Comparison of ENCODE assay signal across 17 mouse cellular contexts in the genomic region with DNA sequence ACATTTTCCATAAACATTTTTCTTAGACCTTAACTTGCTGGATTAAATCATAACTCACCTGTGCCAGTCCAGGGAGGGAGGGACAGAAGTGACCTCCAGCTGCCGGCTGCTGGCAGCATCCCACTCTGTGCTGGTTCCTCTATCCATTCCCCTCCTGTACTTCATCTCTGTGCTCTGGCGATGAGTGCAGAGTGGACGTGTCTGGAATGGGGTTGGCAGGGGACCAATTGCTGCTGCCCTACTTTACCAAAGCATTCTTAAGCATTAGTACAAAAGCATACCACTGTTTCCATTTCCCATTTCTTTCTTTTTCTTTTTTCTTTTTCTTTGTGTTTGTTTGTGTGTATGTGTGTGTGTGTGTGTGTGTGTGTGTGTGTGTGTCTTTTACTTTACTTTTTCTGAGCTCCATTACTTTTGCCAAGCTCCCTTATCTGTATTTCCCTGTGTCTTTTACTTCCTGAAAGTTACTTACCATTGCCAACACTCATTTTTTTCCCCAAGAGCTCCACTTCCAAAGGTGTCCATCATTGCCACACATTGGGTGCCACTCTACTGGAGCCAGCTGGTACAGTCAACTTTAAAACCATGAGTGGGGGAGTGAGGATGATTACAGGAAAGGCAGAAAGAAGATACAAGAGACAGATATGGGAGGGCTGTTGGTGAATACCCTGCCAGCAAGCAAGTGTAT.
A peak's percentile ranks its signal among the peaks of the same experiment; 100 is the strongest.
DNase-seq lines count a peak whose midpoint lies in the region; ATAC-seq and TF ChIP-seq lines count a peak whose summit lies in the region.
"Had no signal": no experiment of that assay in that cellular context is flagged by ENCODE, and none has a peak within 500 bp of the region (broad histone marks: within the 10 kb centered on the region; RNA-seq: fewer than 3 reads in every experiment).

No protein-coding gene starts in this region.

- no peak overlapping the region for H3K4me2 ChIP-seq in lung, embryonic 14.5 days
- no peak overlapping the region for H3K4me2 ChIP-seq in heart, embryonic 13.5 days
- no peak overlapping the region for H3K4me2 ChIP-seq in forebrain, postnatal 0 days (ENCODE audit: low read depth)
- H3K4me2 ChIP-seq: embryonic facial prominence, embryonic 13.5 days; forebrain, embryonic 13.5 days; limb, embryonic 13.5 days; neural tube, embryonic 12.5 days had no signal

- no peak overlapping the region for H3K4me3 ChIP-seq in lung, embryonic 14.5 days (ENCODE audit: low read depth, low read length)
- H3K4me3 ChIP-seq in heart, embryonic 13.5 days: no peak overlapping the region
- H3K4me3 ChIP-seq in gastrocnemius, adult 2 months: no peak overlapping the region
- no peak overlapping the region for H3K4me3 ChIP-seq in forebrain, postnatal 0 days (ENCODE audit: low read depth, low read length)
- H3K4me3 ChIP-seq: embryonic facial prominence, embryonic 13.5 days; forebrain, embryonic 13.5 days; limb, embryonic 13.5 days; neural tube, embryonic 12.5 days had no signal

- intact Hi-C loops in gastrocnemius, adult 2 months (cut with DNase I): no loop called here

- no peak overlapping the region for H3K9ac ChIP-seq in lung, embryonic 14.5 days
- H3K9ac ChIP-seq in heart, embryonic 13.5 days: no peak overlapping the region
- H3K9ac ChIP-seq in forebrain, postnatal 0 days: no peak overlapping the region
- H3K9ac ChIP-seq: embryonic facial prominence, embryonic 13.5 days; forebrain, embryonic 13.5 days; limb, embryonic 13.5 days; liver, postnatal 0 days; neural tube, embryonic 12.5 days had no signal

- WGBS in lung, embryonic 14.5 days: 48% methylated on average over 3 of the region's 3 CpGs
- 15% methylated on average over 3 of the region's 3 CpGs for WGBS in heart, embryonic 13.5 days
- 61% methylated on average over 3 of the region's 3 CpGs for WGBS in forebrain, postnatal 0 days

- no peaks in the 10 kb centered on the region for H3K36me3 ChIP-seq in lung, embryonic 14.5 days (ENCODE audit: insufficient read depth)
- peaks cover 5% of the 10 kb centered on the region; the same call in 1 of the 2 replicates for H3K36me3 ChIP-seq in heart, embryonic 13.5 days
- no peaks in the 10 kb centered on the region for H3K36me3 ChIP-seq in forebrain, postnatal 0 days (ENCODE audit: insufficient read depth)
- H3K36me3 ChIP-seq: embryonic facial prominence, embryonic 13.5 days; limb, embryonic 13.5 days; neural tube, embryonic 12.5 days had no signal

- H3K27ac ChIP-seq in lung, embryonic 14.5 days (ENCODE audit: low read depth): peak overlapping the region; percentile 42; the same call in 1 of the 2 replicates
- H3K27ac ChIP-seq in heart, embryonic 13.5 days (replicated peaks): peak overlapping the region; percentile 75
- no peak overlapping the region for H3K27ac ChIP-seq in gastrocnemius, adult 2 months
- H3K27ac ChIP-seq in forebrain, postnatal 0 days (ENCODE audit: low read depth, low read length): no peak overlapping the region
- H3K27ac ChIP-seq: embryonic facial prominence, embryonic 13.5 days; forebrain, embryonic 13.5 days; hindbrain, postnatal 0 days; limb, embryonic 13.5 days; neural tube, embryonic 12.5 days had no signal

- DNase-seq in adrenal gland, adult (ENCODE audit: inconsistent age in 2 of 2, low spot score in 1 of 2): peak; percentile 28 to 49
- DNase-seq in adrenal gland, adult 18-20 months (ENCODE audit: low spot score in 2 of 2): no peak
- peak; percentile 78 for DNase-seq in lung, embryonic 14.5 days
- no peak for DNase-seq in lung, postnatal 25 days (ENCODE audit: low spot score)
- peak; percentile 65 for DNase-seq in lung, postnatal 14 days
- no peak for DNase-seq in gastrocnemius, adult 2 months
- no peak for DNase-seq in forebrain, postnatal 0 days
- DNase-seq: gastrocnemius, postnatal 25 days; kidney, postnatal 14 days; liver, postnatal 0 days had no signal

- H3K4me1 ChIP-seq in lung, embryonic 14.5 days (ENCODE audit: insufficient read depth): no peaks in the 10 kb centered on the region
- peaks cover 6% of the 10 kb centered on the region for H3K4me1 ChIP-seq in heart, embryonic 13.5 days
- H3K4me1 ChIP-seq in forebrain, postnatal 0 days (ENCODE audit: insufficient read depth): no peaks in the 10 kb centered on the region
- H3K4me1 ChIP-seq: embryonic facial prominence, embryonic 13.5 days; forebrain, embryonic 13.5 days; limb, embryonic 13.5 days; neural tube, embryonic 12.5 days had no signal

- no peak for TF ChIP-seq CTCF in lung, embryonic 14.5 days (IDR thresholded peaks at IDR 0.05; ENCODE audit: low read depth)
- no peak for TF ChIP-seq CTCF in gastrocnemius, adult 2 months (IDR thresholded peaks at IDR 0.05)
- TF ChIP-seq CTCF in forebrain, postnatal 0 days (IDR thresholded peaks at IDR 0.05; ENCODE audit: low read depth): no peak

- ATAC-seq in lung, embryonic 14.5 days (ENCODE audit: insufficient read depth): peak; percentile 66
- peak; percentile 42; the same call in 1 of the 2 replicates for ATAC-seq in heart, embryonic 13.5 days (ENCODE audit: extremely low read depth, insufficient number of reproducible peaks, low FRiP score, low TSS enrichment)
- ATAC-seq in forebrain, postnatal 0 days: no peak
- ATAC-seq: forebrain, embryonic 13.5 days; hindbrain, postnatal 0 days; liver, postnatal 0 days; midbrain, embryonic 16.5 days had no signal

- peaks cover 4% of the 10 kb centered on the region; the same call in 1 of the 2 replicates for H3K9me3 ChIP-seq in lung, embryonic 14.5 days (ENCODE audit: low read depth, low read length)
- peaks cover 12% of the 10 kb centered on the region; the same call in 1 of the 2 replicates for H3K9me3 ChIP-seq in heart, embryonic 13.5 days
- H3K9me3 ChIP-seq in forebrain, postnatal 0 days (ENCODE audit: low read length): peaks cover 8% of the 10 kb centered on the region; the same call in 1 of the 2 replicates

- H3K27me3 ChIP-seq in lung, embryonic 14.5 days (ENCODE audit: insufficient read depth, low read length): no peaks in the 10 kb centered on the region
- no peaks in the 10 kb centered on the region for H3K27me3 ChIP-seq in heart, embryonic 13.5 days (replicated peaks)
- no peaks in the 10 kb centered on the region for H3K27me3 ChIP-seq in forebrain, postnatal 0 days (ENCODE audit: insufficient read depth, low read length)
- H3K27me3 ChIP-seq: embryonic facial prominence, embryonic 13.5 days; forebrain, embryonic 13.5 days; limb, embryonic 13.5 days; neural tube, embryonic 12.5 days had no signal

Comparison
In these comparisons a context has a peak if more than half of its experiments do, and no peak if none do; other contexts are left out.
1. DNase-seq: peak in adrenal gland, adult (2 of 2), lung, embryonic 14.5 days (single experiment) and lung, postnatal 14 days (single experiment); none in adrenal gland, adult 18-20 months (0 of 2), lung, postnatal 25 days (single experiment), gastrocnemius, adult 2 months (single experiment) and forebrain, postnatal 0 days (single experiment).
2. H3K27ac ChIP-seq: peak in lung, embryonic 14.5 days (single experiment) and heart, embryonic 13.5 days (single experiment); none in gastrocnemius, adult 2 months (single experiment) and forebrain, postnatal 0 days (single experiment).